14 mouse cellular contexts compared by ENCODE assay signal in genomic region chr1:132629611-132630370, GRCm38 (mm10).
DNase-seq lines count a peak whose midpoint lies in the region; ATAC-seq lines count a peak whose summit lies in the region.
"Had no signal": no experiment of that assay in that cellular context is flagged by ENCODE, and none has a peak within 500 bp of the region (broad histone marks: within the 10 kb centered on the region; RNA-seq: fewer than 3 reads in every experiment).

No protein-coding gene starts in this region.

- no peak overlapping the region for H3K4me2 ChIP-seq in forebrain, embryonic 15.5 days (replicated peaks)
- no peak overlapping the region for H3K4me2 ChIP-seq in forebrain, embryonic 11.5 days (ENCODE audit: low read depth, low read length, severe bottlenecking)
- H3K4me2 ChIP-seq: limb, embryonic 12.5 days; midbrain, embryonic 13.5 days; neural tube, embryonic 13.5 days had no signal

- no peak overlapping the region for H3K9ac ChIP-seq in forebrain, embryonic 15.5 days (replicated peaks)
- no peak overlapping the region for H3K9ac ChIP-seq in forebrain, embryonic 11.5 days (ENCODE audit: low read length)
- H3K9ac ChIP-seq: limb, embryonic 12.5 days; midbrain, embryonic 13.5 days; neural tube, embryonic 13.5 days had no signal

- DNase-seq in forebrain, embryonic 11.5 days (ENCODE audit: low spot score), result no peak
- DNase-seq in left cerebral cortex, postnatal 10 days (ENCODE audit: extremely low spot score in 1 of 2, low spot score in 2 of 2), result peak; percentile 26 to 51
- DNase-seq in left cerebral cortex, postnatal 36 days (ENCODE audit: low spot score in 2 of 2), result no peak
- peak; percentile 73 to 82 for DNase-seq in cerebellum, adult 18-20 months
- peak; percentile 68 for DNase-seq in gastrocnemius, postnatal 25 days
- no peak for DNase-seq in limb, embryonic 10.5 days (ENCODE audit: low spot score)
- DNase-seq: kidney, postnatal 4 days had no signal

- peaks cover 52% of the 10 kb centered on the region for H3K36me3 ChIP-seq in forebrain, embryonic 15.5 days
- no peaks in the 10 kb centered on the region for H3K36me3 ChIP-seq in forebrain, embryonic 11.5 days (ENCODE audit: control insufficient read depth, insufficient read depth, low read length)
- no peaks in the 10 kb centered on the region for H3K36me3 ChIP-seq in limb, embryonic 10.5 days
- H3K36me3 ChIP-seq: G1E; limb, embryonic 12.5 days had no signal

- WGBS in forebrain, embryonic 15.5 days, result 81% methylated on average over 5 of the region's 5 CpGs
- WGBS in forebrain, embryonic 11.5 days, result 86% methylated on average over 5 of the region's 5 CpGs
- WGBS in limb, embryonic 10.5 days, result 84% methylated on average over 5 of the region's 5 CpGs

- intact Hi-C loops in left cerebral cortex, postnatal 10 days (cut with DNase I), result no loop called here
- intact Hi-C loops in left cerebral cortex, postnatal 36 days (cut with DNase I), result loop anchor here (5.0 kb wide), 1 partner anchor 98 kb away; no protein-coding TSS in a partner anchor

- H3K4me1 ChIP-seq in forebrain, embryonic 15.5 days, result peaks cover 7% of the 10 kb centered on the region; the same call in 1 of the 2 replicates
- H3K4me1 ChIP-seq in forebrain, embryonic 11.5 days (replicated peaks; ENCODE audit: control insufficient read depth, insufficient read depth, low read length), result no peaks in the 10 kb centered on the region
- H3K4me1 ChIP-seq in limb, embryonic 10.5 days, result peaks cover 31% of the 10 kb centered on the region

- peak overlapping the region; percentile 46 for H3K27ac ChIP-seq in forebrain, embryonic 15.5 days (replicated peaks)
- no peak overlapping the region for H3K27ac ChIP-seq in forebrain, embryonic 11.5 days (ENCODE audit: low read depth, low read length)
- no peak overlapping the region for H3K27ac ChIP-seq in limb, embryonic 10.5 days
- H3K27ac ChIP-seq: limb, embryonic 12.5 days; midbrain, embryonic 13.5 days; neural tube, embryonic 13.5 days had no signal

- H3K9me3 ChIP-seq in forebrain, embryonic 15.5 days, result no peaks in the 10 kb centered on the region
- no peaks in the 10 kb centered on the region for H3K9me3 ChIP-seq in forebrain, embryonic 11.5 days (ENCODE audit: control insufficient read depth, low read length)
- no peaks in the 10 kb centered on the region for H3K9me3 ChIP-seq in limb, embryonic 10.5 days (replicated peaks)
- H3K9me3 ChIP-seq: G1E; limb, embryonic 12.5 days; midbrain, embryonic 13.5 days; neural tube, embryonic 13.5 days had no signal

- no peak for ATAC-seq in forebrain, embryonic 15.5 days (replicated peaks)
- ATAC-seq in forebrain, embryonic 11.5 days (replicated peaks; ENCODE audit: low FRiP score), result no peak
- no peak for ATAC-seq in granulocyte monocyte progenitor cell, adult 5-6 weeks (replicated peaks; ENCODE audit: poor library complexity, severe bottlenecking)
- ATAC-seq: activated CD4-positive, CD25-positive, alpha-beta regulatory T cell, adult 4 months; midbrain, embryonic 13.5 days had no signal

- no peaks in the 10 kb centered on the region for H3K27me3 ChIP-seq in forebrain, embryonic 15.5 days
- H3K27me3 ChIP-seq in forebrain, embryonic 11.5 days (ENCODE audit: control insufficient read depth, insufficient read depth, low read length), result no peaks in the 10 kb centered on the region
- H3K27me3 ChIP-seq in limb, embryonic 10.5 days (ENCODE audit: low read depth, poor library complexity, severe bottlenecking), result peaks cover 60% of the 10 kb centered on the region
- H3K27me3 ChIP-seq: midbrain, embryonic 13.5 days; neural tube, embryonic 13.5 days had no signal

- H3K4me3 ChIP-seq in forebrain, embryonic 15.5 days, result no peak overlapping the region
- H3K4me3 ChIP-seq in forebrain, embryonic 11.5 days (ENCODE audit: low read depth, low read length), result no peak overlapping the region
- H3K4me3 ChIP-seq in limb, embryonic 10.5 days, result no peak overlapping the region
- H3K4me3 ChIP-seq: limb, embryonic 12.5 days; midbrain, embryonic 13.5 days; neural tube, embryonic 13.5 days had no signal

Comparison
In these comparisons a context has a peak if more than half of its experiments do, and no peak if none do; other contexts are left out.
1. DNase-seq: peak in left cerebral cortex, postnatal 10 days (2 of 2), cerebellum, adult 18-20 months (2 of 2) and gastrocnemius, postnatal 25 days (single experiment); none in forebrain, embryonic 11.5 days (single experiment), left cerebral cortex, postnatal 36 days (0 of 2) and limb, embryonic 10.5 days (single experiment).